Mouse (Mus musculus): ENCODE results near the gene Krtcap2. TPM values are rescaled to one million over a fixed set of nuclear protein-coding genes. Genes with fewer than 3 reads are reported as not detected.
A peak's percentile ranks its signal among the peaks of the same experiment; 100 is the strongest.

Krtcap2 gene
- polyA plus RNA-seq, 1 experiment from 2014 or later, result 321 TPM

GRCm38 (mm10) chr3:89228180-89228549 is 17.6 kb upstream of the Krtcap2 start:
- peaks cover 23% of the 10 kb centered on the region; the same call in 1 of the 2 replicates for H3K4me1 ChIP-seq (ENCODE audit: control insufficient read depth, insufficient read depth, low read length)
- H3K4me3 ChIP-seq (ENCODE audit: low read length), result peak overlapping the region; percentile 40
- H3K4me2 ChIP-seq (replicated peaks; ENCODE audit: low read depth, low read length), result peak overlapping the region; percentile 87
- no peaks in the 10 kb centered on the region for H3K27me3 ChIP-seq (ENCODE audit: control insufficient read depth, insufficient read depth, low read length)
- ATAC-seq (ENCODE audit: low FRiP score, low TSS enrichment), result peak; percentile 58
- peak overlapping the region; percentile 62; the same call in 1 of the 2 replicates for H3K27ac ChIP-seq (ENCODE audit: low read depth, low read length)
- no peaks in the 10 kb centered on the region for H3K9me3 ChIP-seq (ENCODE audit: control insufficient read depth, low read length)
- peak overlapping the region; percentile 54; the same call in 1 of the 2 replicates for H3K9ac ChIP-seq (ENCODE audit: low read depth, low read length)
- under 1% methylated on average over 20 of the region's 20 CpGs for WGBS
- H3K36me3 ChIP-seq (ENCODE audit: control insufficient read depth, insufficient read depth, low read length), result peaks cover 3% of the 10 kb centered on the region; the same call in 1 of the 2 replicates

GRCm38 (mm10) chr3:89228836-89229235 is 16.9 kb upstream of the Krtcap2 start, which contains the start of gene Muc1:
Gene Muc1 (plus strand): TSS chr3:89229057.
- Histone ChIP-seq H3K9me3 (ENCODE audit: control insufficient read depth, low read length) (no peaks in the 10 kb centered on the region), H3K27me3 (ENCODE audit: control insufficient read depth, insufficient read depth, low read length) (no peaks in the 10 kb centered on the region), H3K9ac (ENCODE audit: low read depth, low read length) (peak within 1 kb of the TSS; percentile 54; the same call in 1 of the 2 replicates), H3K36me3 (ENCODE audit: control insufficient read depth, insufficient read depth, low read length) (peaks cover 3% of the 10 kb centered on the region; the same call in 1 of the 2 replicates), H3K4me2 (replicated peaks; ENCODE audit: low read depth, low read length) (peak within 1 kb of the TSS; percentile 87), H3K4me3 (ENCODE audit: low read length) (peak within 1 kb of the TSS; percentile 40), H3K4me1 (ENCODE audit: control insufficient read depth, insufficient read depth, low read length) (peaks cover 23% of the 10 kb centered on the region; the same call in 1 of the 2 replicates), H3K27ac (ENCODE audit: low read depth, low read length) (peak within 1 kb of the TSS; percentile 62)
- ATAC-seq (ENCODE audit: low FRiP score, low TSS enrichment), result no peak
- 27% methylated on average over 10 of the region's 10 CpGs for WGBS

DNA sequence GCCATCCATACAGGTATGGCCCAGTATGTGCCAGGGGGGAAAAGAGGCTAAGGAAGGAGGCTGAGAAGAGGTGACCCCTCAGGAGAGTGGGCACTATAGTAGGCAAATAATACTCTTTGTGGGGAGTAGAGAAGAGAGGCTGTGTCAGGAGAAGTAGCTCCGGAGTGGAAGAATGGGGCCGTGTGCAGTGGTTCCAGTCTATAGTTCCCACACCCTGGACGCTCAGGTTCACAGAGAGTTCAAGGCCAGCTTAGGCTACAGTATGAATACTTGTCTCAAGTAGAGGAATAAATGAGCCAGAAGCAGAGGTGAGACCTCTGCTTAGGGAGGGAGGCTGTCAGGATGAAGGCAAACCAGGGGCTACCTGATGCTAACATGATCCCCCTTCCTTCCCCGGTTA is 16.5 kb upstream of the Krtcap2 start:
- peak overlapping the region; percentile 13 for H3K4me3 ChIP-seq (ENCODE audit: low read length)

DNA sequence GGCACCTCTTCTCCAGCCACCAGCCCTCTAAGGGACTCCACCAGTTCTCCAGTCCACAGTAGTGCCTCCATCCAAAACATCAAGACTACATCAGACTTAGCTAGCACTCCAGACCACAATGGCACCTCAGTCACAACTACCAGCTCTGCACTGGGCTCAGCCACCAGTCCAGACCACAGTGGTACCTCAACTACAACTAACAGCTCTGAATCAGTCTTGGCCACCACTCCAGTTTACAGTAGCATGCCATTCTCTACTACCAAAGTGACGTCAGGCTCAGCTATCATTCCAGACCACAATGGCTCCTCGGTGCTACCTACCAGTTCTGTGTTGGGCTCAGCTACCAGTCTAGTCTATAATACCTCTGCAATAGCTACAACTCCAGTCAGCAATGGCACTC is 15.2 kb upstream of the Krtcap2 start:
- no peak overlapping the region for H3K4me2 ChIP-seq (replicated peaks; ENCODE audit: low read depth, low read length)

More for the DNA sequence above, 16.5 kb upstream of the Krtcap2 start:
- Histone ChIP-seq H3K4me1 (ENCODE audit: control insufficient read depth, insufficient read depth, low read length) (peaks cover 23% of the 10 kb centered on the region; the same call in 1 of the 2 replicates), H3K36me3 (ENCODE audit: control insufficient read depth, insufficient read depth, low read length) (peaks cover 3% of the 10 kb centered on the region; the same call in 1 of the 2 replicates), H3K9ac (ENCODE audit: low read depth, low read length) (peak overlapping the region; percentile 23; the same call in 1 of the 2 replicates), H3K4me2 (replicated peaks; ENCODE audit: low read depth, low read length) (peak overlapping the region; percentile 87), H3K27me3 (ENCODE audit: control insufficient read depth, insufficient read depth, low read length) (no peaks in the 10 kb centered on the region), H3K9me3 (ENCODE audit: control insufficient read depth, low read length) (no peaks in the 10 kb centered on the region), H3K27ac (ENCODE audit: low read depth, low read length) (peak overlapping the region; percentile 47; the same call in 1 of the 2 replicates)
- 45% methylated on average over 4 of the region's 4 CpGs for WGBS
- no peak for ATAC-seq (ENCODE audit: low FRiP score, low TSS enrichment)

GRCm38 (mm10) chr3:89231345-89231744 is 14.4 kb upstream of the Krtcap2 start:
- H3K4me3 ChIP-seq (ENCODE audit: low read length), result no peak overlapping the region

More for the DNA sequence above, 15.2 kb upstream of the Krtcap2 start:
- Histone ChIP-seq H3K9me3 (ENCODE audit: control insufficient read depth, low read length) (no peaks in the 10 kb centered on the region), H3K36me3 (ENCODE audit: control insufficient read depth, insufficient read depth, low read length) (no peaks in the 10 kb centered on the region), H3K4me1 (ENCODE audit: control insufficient read depth, insufficient read depth, low read length) (peaks cover 23% of the 10 kb centered on the region; the same call in 1 of the 2 replicates), H3K27me3 (ENCODE audit: control insufficient read depth, insufficient read depth, low read length) (no peaks in the 10 kb centered on the region), H3K4me3 (ENCODE audit: low read length) (no peak overlapping the region), H3K27ac (ENCODE audit: low read depth, low read length) (no peak overlapping the region), H3K9ac (ENCODE audit: low read depth, low read length) (no peak overlapping the region)
- no peak for ATAC-seq (ENCODE audit: low FRiP score, low TSS enrichment)
- 81% methylated on average over 2 of the region's 2 CpGs for WGBS

GRCm38 (mm10) chr3:89231772-89232275 is 13.9 kb upstream of the Krtcap2 start:
- H3K4me2 ChIP-seq (replicated peaks; ENCODE audit: low read depth, low read length), result no peak overlapping the region
- no peak for ATAC-seq (ENCODE audit: low FRiP score, low TSS enrichment)

More at GRCm38 (mm10) chr3:89231345-89231744, 14.4 kb upstream of the Krtcap2 start:
- no peaks in the 10 kb centered on the region for H3K27me3 ChIP-seq (ENCODE audit: control insufficient read depth, insufficient read depth, low read length)
- H3K4me2 ChIP-seq (replicated peaks; ENCODE audit: low read depth, low read length), result no peak overlapping the region
- H3K4me1 ChIP-seq (ENCODE audit: control insufficient read depth, insufficient read depth, low read length), result peaks cover 18% of the 10 kb centered on the region; the same call in 1 of the 2 replicates
- WGBS, result 60% methylated on average over 7 of the region's 7 CpGs
- H3K9me3 ChIP-seq (ENCODE audit: control insufficient read depth, low read length), result no peaks in the 10 kb centered on the region
- no peaks in the 10 kb centered on the region for H3K36me3 ChIP-seq (ENCODE audit: control insufficient read depth, insufficient read depth, low read length)
- no peak for ATAC-seq (ENCODE audit: low FRiP score, low TSS enrichment)
- no peak overlapping the region for H3K27ac ChIP-seq (ENCODE audit: low read depth, low read length)
- no peak overlapping the region for H3K9ac ChIP-seq (ENCODE audit: low read depth, low read length)

GRCm38 (mm10) chr3:89232614-89233013 is 13.2 kb upstream of the Krtcap2 start:
- no peak overlapping the region for H3K9ac ChIP-seq (ENCODE audit: low read depth, low read length)
- H3K9me3 ChIP-seq (ENCODE audit: control insufficient read depth, low read length), result no peaks in the 10 kb centered on the region
- WGBS, result 51% methylated on average over 6 of the region's 6 CpGs
- H3K4me1 ChIP-seq (ENCODE audit: control insufficient read depth, insufficient read depth, low read length), result peaks cover 8% of the 10 kb centered on the region; the same call in 1 of the 2 replicates
- H3K4me2 ChIP-seq (replicated peaks; ENCODE audit: low read depth, low read length), result no peak overlapping the region
- H3K27me3 ChIP-seq (ENCODE audit: control insufficient read depth, insufficient read depth, low read length), result no peaks in the 10 kb centered on the region
- no peaks in the 10 kb centered on the region for H3K36me3 ChIP-seq (ENCODE audit: control insufficient read depth, insufficient read depth, low read length)
- H3K4me3 ChIP-seq (ENCODE audit: low read length), result no peak overlapping the region
- no peak overlapping the region for H3K27ac ChIP-seq (ENCODE audit: low read depth, low read length)
- no peak for ATAC-seq (ENCODE audit: low FRiP score, low TSS enrichment)

More at GRCm38 (mm10) chr3:89231772-89232275, 13.9 kb upstream of the Krtcap2 start:
- Histone ChIP-seq H3K36me3 (ENCODE audit: control insufficient read depth, insufficient read depth, low read length) (no peaks in the 10 kb centered on the region), H3K9ac (ENCODE audit: low read depth, low read length) (no peak overlapping the region), H3K27me3 (ENCODE audit: control insufficient read depth, insufficient read depth, low read length) (no peaks in the 10 kb centered on the region), H3K27ac (ENCODE audit: low read depth, low read length) (no peak overlapping the region), H3K4me1 (ENCODE audit: control insufficient read depth, insufficient read depth, low read length) (peaks cover 13% of the 10 kb centered on the region; the same call in 1 of the 2 replicates), H3K4me3 (ENCODE audit: low read length) (no peak overlapping the region), H3K9me3 (ENCODE audit: control insufficient read depth, low read length) (no peaks in the 10 kb centered on the region)
- 80% methylated on average over 16 of the region's 16 CpGs for WGBS

DNA sequence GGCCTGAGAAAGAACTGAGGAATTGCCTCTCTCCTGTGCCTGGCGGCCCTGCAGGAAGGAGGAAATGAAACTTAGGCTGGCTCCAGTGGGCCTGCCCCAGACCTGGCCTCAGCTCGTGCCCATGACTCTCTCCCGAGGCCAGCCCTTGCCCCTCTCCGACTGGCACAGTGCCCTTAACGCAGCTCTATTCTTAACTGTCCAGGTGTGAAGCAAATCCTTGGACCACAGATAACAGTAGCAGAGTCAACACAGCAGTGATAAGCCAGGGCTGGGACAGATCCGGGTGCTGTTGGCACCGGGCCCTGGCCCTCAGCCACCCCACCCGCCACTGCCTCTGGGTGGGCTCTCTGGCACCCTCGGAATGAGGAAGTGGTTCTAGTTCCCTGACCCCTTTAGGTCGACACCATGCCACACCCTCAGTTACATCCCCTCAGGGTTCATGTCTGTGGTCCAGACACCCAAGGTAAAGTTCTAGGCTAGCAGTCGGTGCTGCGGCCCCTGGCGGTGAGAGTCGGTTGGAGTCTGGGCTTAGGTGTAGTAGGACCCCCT is 12.1 kb upstream of the Krtcap2 start:
- WGBS, result 73% methylated on average over 14 of the region's 14 CpGs
- no peak overlapping the region for H3K27ac ChIP-seq (ENCODE audit: low read depth, low read length)
- no peak for ATAC-seq (ENCODE audit: low FRiP score, low TSS enrichment)
- no peak overlapping the region for H3K9ac ChIP-seq (ENCODE audit: low read depth, low read length)
- no peak overlapping the region for H3K4me3 ChIP-seq (ENCODE audit: low read length)
- 0 out of 2 replicates have a peak, but pooled peaks cover 3% of the 10 kb centered on the region for H3K4me1 ChIP-seq (ENCODE audit: control insufficient read depth, insufficient read depth, low read length)
- H3K27me3 ChIP-seq (ENCODE audit: control insufficient read depth, insufficient read depth, low read length), result no peaks in the 10 kb centered on the region
- H3K9me3 ChIP-seq (ENCODE audit: control insufficient read depth, low read length), result no peaks in the 10 kb centered on the region
- no peak overlapping the region for H3K4me2 ChIP-seq (replicated peaks; ENCODE audit: low read depth, low read length)
- no peaks in the 10 kb centered on the region for H3K36me3 ChIP-seq (ENCODE audit: control insufficient read depth, insufficient read depth, low read length)

- no peaks in the 10 kb centered on the region for H3K9me3 ChIP-seq (ENCODE audit: control insufficient read depth, low read length)
- no peak overlapping the region for H3K9ac ChIP-seq (ENCODE audit: low read depth, low read length)
- no peak for ATAC-seq (ENCODE audit: low FRiP score, low TSS enrichment)
- no peak overlapping the region for H3K4me3 ChIP-seq (ENCODE audit: low read length)
- 89% methylated on average over 10 of the region's 10 CpGs for WGBS
- H3K36me3 ChIP-seq (ENCODE audit: control insufficient read depth, insufficient read depth, low read length), result no peaks in the 10 kb centered on the region; the same call in 1 of the 2 replicates
- H3K4me2 ChIP-seq (replicated peaks; ENCODE audit: low read depth, low read length), result no peak overlapping the region
- H3K27me3 ChIP-seq (ENCODE audit: control insufficient read depth, insufficient read depth, low read length), result no peaks in the 10 kb centered on the region
- H3K4me1 ChIP-seq (ENCODE audit: control insufficient read depth, insufficient read depth, low read length), result 0 out of 2 replicates have a peak, but pooled peaks cover 3% of the 10 kb centered on the region
- no peak overlapping the region for H3K27ac ChIP-seq (ENCODE audit: low read depth, low read length)
These were observed 9.2 kb upstream of the Krtcap2 start for GRCm38 (mm10) chr3:89236516-89236915.
